Mouse (Mus musculus) neural tube, embryonic 15.5 days (tissue): ENCODE data around the gene Ube2s. TPM values are rescaled to one million over a fixed set of nuclear protein-coding genes. Genes with fewer than 3 reads are reported as not detected.
"Not testable (repeated sequence)": the region's sequence is repeated elsewhere in the genome, so short reads cannot be mapped to it uniquely, and the experiment has no call there.

Experiments used
- ATAC-seq: fragments of 200-750 bp; cut with Nextera tagmentation; 2 replicates; pipeline ENCODE4 v1.8.0; 2017; ENCODE audit warnings: mild to moderate bottlenecking, moderate TSS enrichment, moderate library complexity; ENCODE audit not compliant: low FRiP score
- H3K27ac ChIP-seq: fragments of 300-500 bp; sonication (generic); replicated peaks from 2 replicates; pipeline ENCODE4 v1.5.1; 2015; ENCODE audit warnings: mild to moderate bottlenecking, inconsistent platforms
- H3K27me3 ChIP-seq: fragments of 300-500 bp; sonication (generic); replicated peaks from 2 replicates; pipeline ENCODE4 v1.6.1; 2015; ENCODE audit warnings: inconsistent platforms
- H3K36me3 ChIP-seq: fragments of 300-500 bp; sonication (generic); 2 replicates; pipeline ENCODE4 v1.6.1; 2015; ENCODE audit warnings: inconsistent platforms
- H3K4me1 ChIP-seq: fragments of 300-500 bp; sonication (generic); 2 replicates; pipeline ENCODE4 v1.6.1; 2015; ENCODE audit warnings: inconsistent platforms
- H3K4me2 ChIP-seq: fragments of 300-500 bp; sonication (generic); 2 replicates; pipeline ENCODE4 v1.6.1; 2015; ENCODE audit warnings: inconsistent platforms, mild to moderate bottlenecking, moderate library complexity
- H3K4me3 ChIP-seq: fragments of 300-500 bp; sonication (generic); replicated peaks from 2 replicates; pipeline ENCODE4 v1.5.1; 2015; ENCODE audit warnings: mild to moderate bottlenecking, inconsistent platforms
- H3K9ac ChIP-seq: fragments of 300-500 bp; sonication (generic); replicated peaks from 2 replicates; pipeline ENCODE4 v1.6.1; 2015; ENCODE audit warnings: mild to moderate bottlenecking, inconsistent platforms
- H3K9me3 ChIP-seq: fragments of 300-500 bp; sonication (generic); replicated peaks from 2 replicates; pipeline ENCODE4 v1.6.1; 2016; ENCODE audit warnings: inconsistent platforms
- WGBS: fragments of 180-500 bp; shearing (Covaris S2); methylation state at CpG from one replicate; pipeline ENCODE4 v1.1.7; 2015; ENCODE audit warnings: mixed read lengths; 5-methylcytosine and 5-hydroxymethylcytosine counted together
- polyA plus RNA-seq: library from polyadenylated mRNA; unstranded; fragments of >200 nt; fragmentation: Nextera tagmentation; extraction: Ambion mirVana; gene quantifications from 2 replicates; pipeline ENCODE4 v1.2.1, GENCODE M21; 2015

The Ube2s gene
- polyA plus RNA-seq, 1 experiment from 2014 or later, result 252 TPM

GRCm38 (mm10) chr7:4816559-4816958, 4.2 kb upstream of the Ube2s start:
- Histone ChIP-seq H3K9ac (no peak overlapping the region), H3K4me2 (no peak overlapping the region), H3K9me3 (no peaks in the 10 kb centered on the region), H3K4me1 (peaks cover 7% of the 10 kb centered on the region), H3K27me3 (no peaks in the 10 kb centered on the region), H3K27ac (no peak overlapping the region), H3K36me3 (no peaks in the 10 kb centered on the region), H3K4me3 (no peak overlapping the region)
- no peak for ATAC-seq

- 30% methylated on average over 8 of the region's 8 CpGs for WGBS
Measured at GRCm38 (mm10) chr7:4813105-4813791, 858 bp upstream of the Ube2s start.

GRCm38 (mm10) chr7:4811842-4812302, 518 bp downstream of the Ube2s start:
- ATAC-seq, result 0 out of 2 replicates have a peak, but pooled peaks have one; percentile 0
- peak overlapping the region; percentile 99 for H3K27ac ChIP-seq

More at GRCm38 (mm10) chr7:4813105-4813791, 858 bp upstream of the Ube2s start:
- Histone ChIP-seq H3K4me2 (peak overlapping the region; percentile 70), H3K27me3 (no peaks in the 10 kb centered on the region), H3K4me1 (peaks cover 29% of the 10 kb centered on the region), H3K27ac (peak overlapping the region; percentile 99), H3K4me3 (peak overlapping the region; percentile 71), H3K9me3 (no peaks in the 10 kb centered on the region), H3K9ac (peak overlapping the region; percentile 24), H3K36me3 (peaks cover 17% of the 10 kb centered on the region)
- ATAC-seq, result no peak

GRCm38 (mm10) chr7:4811131-4811530, 1.3 kb downstream of the Ube2s start:
- Histone ChIP-seq H3K36me3 (peaks cover 29% of the 10 kb centered on the region), H3K4me2 (peak overlapping the region; percentile 70), H3K4me1 (peaks cover 29% of the 10 kb centered on the region), H3K9ac (peak overlapping the region; percentile 83), H3K4me3 (peak overlapping the region; percentile 71)
- 37% methylated on average over 10 of the region's 10 CpGs for WGBS
- not testable (repeated sequence) for ATAC-seq, H3K27ac ChIP-seq, H3K27me3 ChIP-seq, H3K9me3 ChIP-seq

More at GRCm38 (mm10) chr7:4811842-4812302, 518 bp downstream of the Ube2s start:
- Histone ChIP-seq H3K4me3 (peak overlapping the region; percentile 71), H3K4me1 (peaks cover 29% of the 10 kb centered on the region), H3K9ac (peak overlapping the region; percentile 83), H3K4me2 (peak overlapping the region; percentile 70), H3K36me3 (peaks cover 27% of the 10 kb centered on the region), H3K9me3 (no peaks in the 10 kb centered on the region), H3K27me3 (no peaks in the 10 kb centered on the region)
- WGBS, result 0% methylated on average over 28 of the region's 36 CpGs

DNA sequence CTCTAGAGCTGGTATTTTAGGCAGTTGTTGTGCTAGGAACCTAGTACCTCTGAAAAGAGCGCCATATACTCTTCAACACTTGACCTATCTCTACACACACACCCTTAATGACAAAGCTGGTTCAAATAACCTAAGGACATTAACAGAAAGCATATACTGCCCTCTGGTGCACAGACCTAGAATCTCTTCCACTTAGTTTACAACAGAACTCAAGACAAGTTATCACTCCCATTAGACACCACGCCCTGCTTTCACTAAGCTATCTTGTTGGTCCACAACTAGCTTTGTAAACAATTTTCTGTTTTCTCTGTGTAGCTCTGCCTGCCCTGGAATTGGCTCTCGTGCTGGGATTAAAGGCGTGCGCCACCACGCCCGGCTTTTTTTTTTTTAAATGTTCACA, 5.7 kb downstream of the Ube2s start:
- H3K4me1 ChIP-seq, result peaks cover 22% of the 10 kb centered on the region
- H3K9me3 ChIP-seq, result no peaks in the 10 kb centered on the region
- H3K9ac ChIP-seq, result no peak overlapping the region
- peaks cover 46% of the 10 kb centered on the region for H3K36me3 ChIP-seq
- 0 out of 2 replicates have a peak, but pooled peaks have one; percentile 32 for ATAC-seq
- no peak overlapping the region for H3K4me3 ChIP-seq
- no peak overlapping the region for H3K4me2 ChIP-seq
- no peaks in the 10 kb centered on the region for H3K27me3 ChIP-seq
- H3K27ac ChIP-seq, result no peak overlapping the region
- WGBS, result 93% methylated on average over 7 of the region's 7 CpGs

DNA sequence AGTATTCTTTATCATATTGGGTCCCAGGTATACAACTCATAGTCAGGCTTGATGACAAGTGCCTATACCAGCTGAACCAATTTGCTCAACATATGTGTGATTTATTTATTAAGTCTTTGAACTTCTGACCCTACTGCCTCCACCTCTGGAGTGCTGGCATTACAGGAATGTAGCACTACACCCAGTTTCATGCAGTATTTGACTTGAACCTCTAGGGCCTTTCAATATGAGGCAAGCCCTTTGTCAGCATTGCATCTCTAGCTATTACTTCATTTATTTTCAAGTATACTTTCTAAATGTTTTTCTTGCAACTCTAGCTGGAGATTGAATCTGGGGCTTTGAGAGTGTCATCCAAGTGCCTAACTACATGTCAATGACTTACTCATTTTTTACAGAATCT, 10.1 kb downstream of the Ube2s start:
- no peaks in the 10 kb centered on the region for H3K4me1 ChIP-seq
- no peak for ATAC-seq
- H3K9ac ChIP-seq, result no peak overlapping the region

GRCm38 (mm10) chr7:4795767-4796433, 16.5 kb downstream of the Ube2s start:
- H3K27ac ChIP-seq, result peak overlapping the region; percentile 46; the same call in 1 of the 2 replicates
- peaks cover 41% of the 10 kb centered on the region for H3K36me3 ChIP-seq
- no peak overlapping the region for H3K4me2 ChIP-seq
- H3K4me3 ChIP-seq, result no peak overlapping the region
- WGBS, result 64% methylated on average over 7 of the region's 7 CpGs
- no peaks in the 10 kb centered on the region for H3K27me3 ChIP-seq
- H3K4me1 ChIP-seq, result peaks cover 14% of the 10 kb centered on the region
- H3K9ac ChIP-seq, result no peak overlapping the region
- ATAC-seq, result no peak
- H3K9me3 ChIP-seq, result no peaks in the 10 kb centered on the region

More for the DNA sequence above, 10.1 kb downstream of the Ube2s start:
- H3K27ac ChIP-seq, result no peak overlapping the region
- H3K4me3 ChIP-seq, result no peak overlapping the region
- H3K4me2 ChIP-seq, result no peak overlapping the region
- no peaks in the 10 kb centered on the region for H3K9me3 ChIP-seq
- H3K36me3 ChIP-seq, result peaks cover 32% of the 10 kb centered on the region
- H3K27me3 ChIP-seq, result no peaks in the 10 kb centered on the region

DNA sequence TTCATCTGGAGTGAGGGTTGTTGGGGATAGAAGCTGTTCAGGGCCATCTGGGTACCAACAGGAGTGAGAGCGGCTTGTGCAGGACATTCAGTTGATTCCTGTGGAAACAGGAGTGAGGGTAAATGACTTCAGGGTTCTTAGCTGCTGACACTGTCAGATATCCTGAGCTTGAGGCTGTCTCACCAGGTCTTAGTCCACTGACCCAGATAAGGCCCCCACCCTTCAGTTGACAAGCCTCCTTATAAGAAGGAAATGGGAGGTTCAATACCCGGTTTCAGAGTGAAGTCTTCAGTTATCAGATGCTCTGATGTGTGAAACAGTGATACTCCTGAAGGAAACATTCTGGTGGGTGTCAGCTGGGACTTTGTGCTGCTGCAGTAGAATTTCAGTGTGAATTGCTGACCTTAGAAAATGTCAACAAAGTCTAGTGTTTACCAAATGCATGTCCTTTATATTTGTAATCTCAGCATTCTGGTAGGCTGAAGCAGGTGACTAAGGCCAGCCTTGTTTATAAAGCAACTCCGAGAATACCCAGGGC, 17.7 kb downstream of the Ube2s start:
- H3K9ac ChIP-seq, result no peak overlapping the region; the same call in 1 of the 2 replicates
- peak overlapping the region; percentile 88; the same call in 1 of the 2 replicates for H3K4me3 ChIP-seq

GRCm38 (mm10) chr7:4793674-4794073, 18.7 kb downstream of the Ube2s start:
- peaks cover 24% of the 10 kb centered on the region for H3K4me1 ChIP-seq
- H3K9me3 ChIP-seq, result no peaks in the 10 kb centered on the region
- peaks cover 4% of the 10 kb centered on the region; the same call in 1 of the 2 replicates for H3K27me3 ChIP-seq
- peak overlapping the region; percentile 90 for H3K27ac ChIP-seq
- H3K36me3 ChIP-seq, result peaks cover 41% of the 10 kb centered on the region
- peak overlapping the region; percentile 95 for H3K9ac ChIP-seq
- H3K4me2 ChIP-seq, result peak overlapping the region; percentile 71
- ATAC-seq, result no peak
- peak overlapping the region; percentile 88 for H3K4me3 ChIP-seq
- 39% methylated on average over 4 of the region's 4 CpGs for WGBS

More for the DNA sequence above, 17.7 kb downstream of the Ube2s start:
- no peaks in the 10 kb centered on the region for H3K9me3 ChIP-seq
- no peak for ATAC-seq
- peak overlapping the region; percentile 71; the same call in 1 of the 2 replicates for H3K4me2 ChIP-seq
- peaks cover 16% of the 10 kb centered on the region for H3K4me1 ChIP-seq
- peaks cover 4% of the 10 kb centered on the region; the same call in 1 of the 2 replicates for H3K27me3 ChIP-seq
- 89% methylated on average over 3 of the region's 3 CpGs for WGBS
- no peak overlapping the region for H3K27ac ChIP-seq
- H3K36me3 ChIP-seq, result peaks cover 41% of the 10 kb centered on the region

DNA sequence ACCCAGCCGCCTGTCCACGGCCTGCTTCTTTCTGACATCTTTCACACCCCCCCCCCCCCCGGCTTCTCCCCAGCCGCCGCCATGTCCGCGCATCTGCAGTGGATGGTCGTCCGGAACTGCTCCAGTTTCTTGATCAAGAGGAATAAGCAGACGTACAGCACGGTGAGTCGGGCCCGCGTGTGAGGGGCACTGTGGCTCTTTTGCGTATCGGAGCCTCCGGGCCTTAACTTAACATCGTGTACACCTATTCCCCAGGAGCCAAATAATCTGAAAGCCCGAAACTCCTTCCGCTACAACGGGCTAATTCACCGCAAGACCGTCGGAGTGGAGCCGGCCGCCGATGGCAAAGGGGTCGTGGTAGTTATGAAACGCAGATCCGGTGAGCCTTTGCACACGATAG, 19.1 kb downstream of the Ube2s start:
- H3K4me1 ChIP-seq, result peaks cover 29% of the 10 kb centered on the region
- ATAC-seq, result peak; percentile 23
- H3K9me3 ChIP-seq, H3K27me3 ChIP-seq: not testable (repeated sequence)
- H3K9ac ChIP-seq, result peak overlapping the region; percentile 95
- H3K36me3 ChIP-seq, result peaks cover 38% of the 10 kb centered on the region
- under 1% methylated on average over 30 of the region's 31 CpGs for WGBS
- peak overlapping the region; percentile 71 for H3K4me2 ChIP-seq
- H3K27ac ChIP-seq, result peak overlapping the region; percentile 90
- peak overlapping the region; percentile 88 for H3K4me3 ChIP-seq

GRCm38 (mm10) chr7:4792278-4793212, 19.8 kb downstream of the Ube2s start, which contains the start of gene Rpl28:
Gene Rpl28, plus strand, starts transcription at chr7:4792874.
- H3K9me3 ChIP-seq, result no peaks in the 10 kb centered on the region
- H3K9ac ChIP-seq, result peak within 1 kb of the TSS; percentile 95
- 1% methylated on average over 54 of the region's 54 CpGs for WGBS
- H3K4me1 ChIP-seq, result peaks cover 30% of the 10 kb centered on the region
- ATAC-seq, result peak; percentile 93
- H3K27ac ChIP-seq, result peak within 1 kb of the TSS; percentile 90
- H3K4me2 ChIP-seq, result peak within 1 kb of the TSS; percentile 71
- peak within 1 kb of the TSS; percentile 88 for H3K4me3 ChIP-seq
- H3K27me3 ChIP-seq, result peaks cover 6% of the 10 kb centered on the region; the same call in 1 of the 2 replicates
- peaks cover 34% of the 10 kb centered on the region for H3K36me3 ChIP-seq
